Mouse (Mus musculus): ENCODE measurements at regions not wholly inside any gene's neighbourhood (a gene's known extent, or its start where the extent isn't known, plus 50 kb on each side); places are given as distances from the start of the nearest gene placed in this dataset.

DNA sequence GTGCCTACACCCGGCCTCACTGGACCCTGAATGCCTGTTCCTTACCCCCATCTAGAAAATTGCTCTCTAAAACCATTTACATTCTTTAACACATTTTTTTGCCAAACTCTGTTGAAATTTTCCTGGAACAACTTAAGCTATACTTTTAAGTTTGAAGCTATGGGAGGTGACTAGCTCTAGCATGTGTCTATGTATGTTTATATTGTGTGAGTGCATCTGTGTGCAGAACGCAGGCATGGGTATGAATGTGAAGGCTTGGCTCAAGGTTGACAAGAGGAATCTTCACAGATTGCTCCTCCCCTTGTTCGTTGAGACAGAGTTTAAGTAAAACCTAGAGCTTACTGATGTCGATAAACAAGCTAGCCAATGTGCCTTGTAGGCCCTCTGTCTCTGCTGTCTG, 135.4 kb downstream of the Rdh14 start:
- TF ChIP-seq CTCF (conservative IDR thresholded peaks at IDR 0.05; ENCODE audit: low read length) (no peak), POU5F1 (IDR thresholded peaks at IDR 0.05; ENCODE audit: borderline replicate concordance, low read length) (no peak), NANOG (IDR thresholded peaks at IDR 0.05; ENCODE audit: borderline replicate concordance, low read length) (no peak)

Data from E14TG2a.4 (cell line).